Mouse (Mus musculus): ENCODE measurements at regions not wholly inside any gene's neighbourhood (a gene's known extent, or its start where the extent isn't known, plus 50 kb on each side); places are given as distances from the start of the nearest gene placed in this dataset.

- DNase-seq (ENCODE audit: low spot score in 2 of 2) = no peak
- intact Hi-C loops (cut with DNase I) = no loop called here
Measured at GRCm38 (mm10) chr2:43403348-43403747, 151.8 kb upstream of the Kynu start.

- DNase-seq (ENCODE audit: low spot score in 2 of 2) = no peak
- intact Hi-C loops (cut with DNase I) = no loop called here
Measured at GRCm38 (mm10) chr2:43404163-43404967, 150.8 kb upstream of the Kynu start.

GRCm38 (mm10) chr2:43437251-43437650, 117.9 kb upstream of the Kynu start:
- no peak for DNase-seq (ENCODE audit: low spot score in 2 of 2)
- intact Hi-C loops (cut with DNase I) = no loop called here

- intact Hi-C loops (cut with DNase I) = no loop called here
- DNase-seq (ENCODE audit: low spot score in 2 of 2) = peak; percentile 34 to 36
Measured at GRCm38 (mm10) chr2:43455158-43455873, 99.8 kb upstream of the Kynu start.

GRCm38 (mm10) chr2:43469161-43469560, 86.0 kb upstream of the Kynu start:
- no peak for DNase-seq (ENCODE audit: low spot score in 2 of 2)
- intact Hi-C loops (cut with DNase I) = no loop called here

- no peak for DNase-seq (ENCODE audit: low spot score in 2 of 2)
- intact Hi-C loops (cut with DNase I) = no loop called here
Measured at GRCm38 (mm10) chr2:43469893-43470292, 85.2 kb upstream of the Kynu start.

GRCm38 (mm10) chr2:43478494-43478893, 76.6 kb upstream of the Kynu start:
- no peak for DNase-seq (ENCODE audit: low spot score in 2 of 2)
- intact Hi-C loops (cut with DNase I) = no loop called here

- DNase-seq (ENCODE audit: low spot score in 2 of 2) = no peak
Measured at GRCm38 (mm10) chr2:43479871-43480270, 75.3 kb upstream of the Kynu start.

More at GRCm38 (mm10) chr2:43479871-43480270, 75.3 kb upstream of the Kynu start:
- intact Hi-C loops (cut with DNase I) = no loop called here
